Mouse (Mus musculus) forebrain, embryonic 11.5 days (tissue): Measurements from ENCODE around the gene Mbtps1. TPM values are rescaled to one million over a fixed set of nuclear protein-coding genes. Genes with fewer than 3 reads are reported as not detected.
A peak's percentile ranks its signal among the peaks of the same experiment; 100 is the strongest.

Source experiments
- ATAC-seq: fragments of 200-750 bp; cut with Nextera tagmentation; replicated peaks from 2 replicates; pipeline ENCODE4 v1.8.0; 2017; ENCODE audit warnings: moderate TSS enrichment; ENCODE audit not compliant: low FRiP score
- DNase-seq: peaks from one replicate; pipeline ENCODE4 v3.0.0-alpha.2; 2017; ENCODE audit warnings: low spot score
- H3K27ac ChIP-seq: fragments of 300-500 bp; sonication (generic); 2 replicates; pipeline ENCODE4 v1.5.1; 2014; ENCODE audit warnings: low read depth, low read length
- H3K27me3 ChIP-seq: fragments of 300-500 bp; sonication (generic); 2 replicates; pipeline ENCODE4 v1.6.1; 2014; ENCODE audit warnings: mild to moderate bottlenecking, low read length, mixed read lengths; ENCODE audit not compliant: control insufficient read depth, insufficient read depth
- H3K36me3 ChIP-seq: fragments of 300-500 bp; sonication (generic); 2 replicates; pipeline ENCODE4 v1.6.1; 2014; ENCODE audit warnings: mild to moderate bottlenecking, low read length, moderate library complexity, mixed read lengths; ENCODE audit not compliant: control insufficient read depth, insufficient read depth
- H3K4me1 ChIP-seq: fragments of 300-500 bp; sonication (generic); replicated peaks from 2 replicates; pipeline ENCODE4 v1.6.1; 2014; ENCODE audit warnings: low read length, mixed read lengths; ENCODE audit not compliant: control insufficient read depth, insufficient read depth
- H3K4me2 ChIP-seq: fragments of 300-500 bp; sonication (generic); 2 replicates; pipeline ENCODE4 v1.6.1; 2014; ENCODE audit warnings: low read depth, mild to moderate bottlenecking, low read length, moderate library complexity, mixed read lengths; ENCODE audit not compliant: severe bottlenecking
- H3K4me3 ChIP-seq: fragments of 300-500 bp; sonication (generic); 2 replicates; pipeline ENCODE4 v1.5.1; 2014; ENCODE audit warnings: low read depth, low read length
- H3K9ac ChIP-seq: fragments of 300-500 bp; sonication (generic); 2 replicates; pipeline ENCODE4 v1.6.1; 2014; ENCODE audit warnings: low read length
- H3K9me3 ChIP-seq: fragments of 300-500 bp; sonication (generic); 2 replicates; pipeline ENCODE4 v1.6.1; 2016; ENCODE audit warnings: low read length, mixed read lengths; ENCODE audit not compliant: control insufficient read depth
- WGBS: fragments of 180-500 bp; shearing (Covaris S2); extraction: QIAGEN DNeasy Blood & Tissue Kit; methylation state at CpG from one replicate; pipeline ENCODE4 v1.1.7; 2014; 5-methylcytosine and 5-hydroxymethylcytosine counted together
- polyA plus RNA-seq: library from polyadenylated mRNA; unstranded; fragments of >200 nt; fragmentation: Nextera tagmentation; extraction: Ambion mirVana; gene quantifications from 2 replicates; pipeline ENCODE4 v1.2.1, GENCODE M21; 2014

Gene Mbtps1
- polyA plus RNA-seq, 1 experiment from 2014 or later = 98.0 TPM

GRCm38 (mm10) chr8:119530937-119531336 lies 27.6 kb downstream of the Mbtps1 start:
- Histone ChIP-seq H3K27ac (no peak overlapping the region), H3K9ac (no peak overlapping the region), H3K4me2 (no peak overlapping the region), H3K36me3 (peaks cover 11% of the 10 kb centered on the region), H3K27me3 (no peaks in the 10 kb centered on the region), H3K4me3 (no peak overlapping the region), H3K4me1 (no peaks in the 10 kb centered on the region), H3K9me3 (no peaks in the 10 kb centered on the region)
- ATAC-seq = no peak
- no peak for DNase-seq
- 92% methylated on average over 6 of the region's 6 CpGs for WGBS

GRCm38 (mm10) chr8:119528762-119529161 lies 29.8 kb downstream of the Mbtps1 start:
- H3K4me2 ChIP-seq = no peak overlapping the region
- H3K36me3 ChIP-seq = peaks cover 11% of the 10 kb centered on the region
- WGBS = 93% methylated on average over 7 of the region's 7 CpGs
- ATAC-seq = no peak
- H3K27me3 ChIP-seq = no peaks in the 10 kb centered on the region
- no peak overlapping the region for H3K27ac ChIP-seq
- DNase-seq = no peak
- H3K4me3 ChIP-seq = no peak overlapping the region
- no peaks in the 10 kb centered on the region for H3K9me3 ChIP-seq
- H3K9ac ChIP-seq = no peak overlapping the region
- H3K4me1 ChIP-seq = no peaks in the 10 kb centered on the region

GRCm38 (mm10) chr8:119520102-119520501 lies 38.4 kb downstream of the Mbtps1 start:
- Histone ChIP-seq H3K4me3 (no peak overlapping the region), H3K27ac (no peak overlapping the region), H3K36me3 (peaks cover 11% of the 10 kb centered on the region; the same call in 1 of the 2 replicates), H3K9me3 (no peaks in the 10 kb centered on the region), H3K9ac (no peak overlapping the region), H3K4me1 (no peaks in the 10 kb centered on the region), H3K4me2 (no peak overlapping the region), H3K27me3 (no peaks in the 10 kb centered on the region)
- 76% methylated on average over 7 of the region's 7 CpGs for WGBS
- no peak for ATAC-seq
- peak; percentile 69 for DNase-seq

- no peaks in the 10 kb centered on the region for H3K4me1 ChIP-seq
- H3K27ac ChIP-seq = no peak overlapping the region
- no peak overlapping the region for H3K4me3 ChIP-seq
- WGBS = 78% methylated on average over 5 of the region's 5 CpGs
- no peak overlapping the region for H3K9ac ChIP-seq
- DNase-seq (peak; percentile 43), ATAC-seq (no peak)
- H3K36me3 ChIP-seq = peaks cover 12% of the 10 kb centered on the region; the same call in 1 of the 2 replicates
- no peak overlapping the region for H3K4me2 ChIP-seq
- no peaks in the 10 kb centered on the region for H3K9me3 ChIP-seq
- no peaks in the 10 kb centered on the region for H3K27me3 ChIP-seq
Observed at GRCm38 (mm10) chr8:119516674-119517073, 41.9 kb downstream of the Mbtps1 start.

GRCm38 (mm10) chr8:119515767-119516166 lies 42.8 kb downstream of the Mbtps1 start:
- Histone ChIP-seq H3K9me3 (no peaks in the 10 kb centered on the region), H3K4me3 (no peak overlapping the region), H3K36me3 (peaks cover 10% of the 10 kb centered on the region; the same call in 1 of the 2 replicates), H3K4me2 (no peak overlapping the region), H3K4me1 (no peaks in the 10 kb centered on the region), H3K27ac (no peak overlapping the region), H3K9ac (no peak overlapping the region), H3K27me3 (no peaks in the 10 kb centered on the region)
- 54% methylated on average over 3 of the region's 3 CpGs for WGBS
- ATAC-seq (no peak), DNase-seq (peak; percentile 46)

GRCm38 (mm10) chr8:119514940-119515339 lies 43.6 kb downstream of the Mbtps1 start:
- H3K9ac ChIP-seq = no peak overlapping the region
- H3K4me1 ChIP-seq = no peaks in the 10 kb centered on the region
- no peaks in the 10 kb centered on the region for H3K27me3 ChIP-seq
- H3K9me3 ChIP-seq = no peaks in the 10 kb centered on the region
- ATAC-seq (no peak), DNase-seq (no peak)
- WGBS = 88% methylated on average over 3 of the region's 3 CpGs
- H3K27ac ChIP-seq = no peak overlapping the region
- H3K4me2 ChIP-seq = no peak overlapping the region
- H3K4me3 ChIP-seq = no peak overlapping the region
- peaks cover 13% of the 10 kb centered on the region for H3K36me3 ChIP-seq

GRCm38 (mm10) chr8:119513405-119513804 lies 45.1 kb downstream of the Mbtps1 start:
- H3K36me3 ChIP-seq = peaks cover 17% of the 10 kb centered on the region
- H3K4me1 ChIP-seq = no peaks in the 10 kb centered on the region
- no peak overlapping the region for H3K4me2 ChIP-seq
- DNase-seq = no peak
- no peaks in the 10 kb centered on the region for H3K9me3 ChIP-seq
- WGBS = 95% methylated on average over 4 of the region's 4 CpGs
- no peak overlapping the region for H3K9ac ChIP-seq
- ATAC-seq = no peak
- H3K4me3 ChIP-seq = no peak overlapping the region
- H3K27me3 ChIP-seq = no peaks in the 10 kb centered on the region
- no peak overlapping the region for H3K27ac ChIP-seq

- Histone ChIP-seq H3K9me3 (no peaks in the 10 kb centered on the region), H3K4me2 (no peak overlapping the region), H3K27ac (no peak overlapping the region), H3K4me3 (no peak overlapping the region), H3K36me3 (peaks cover 17% of the 10 kb centered on the region), H3K27me3 (no peaks in the 10 kb centered on the region), H3K9ac (no peak overlapping the region), H3K4me1 (no peaks in the 10 kb centered on the region)
- DNase-seq = no peak
- no peak for ATAC-seq
- 93% methylated on average over 7 of the region's 7 CpGs for WGBS
Observed at GRCm38 (mm10) chr8:119511722-119512121, 46.8 kb downstream of the Mbtps1 start.

- no peak overlapping the region for H3K4me2 ChIP-seq
- no peak overlapping the region for H3K4me3 ChIP-seq
- H3K9ac ChIP-seq = no peak overlapping the region
- DNase-seq (no peak), ATAC-seq (no peak)
- WGBS = 89% methylated on average over 9 of the region's 9 CpGs
- H3K36me3 ChIP-seq = peaks cover 17% of the 10 kb centered on the region
- 0 out of 2 replicates have a peak, but pooled peaks cover 3% of the 10 kb centered on the region for H3K4me1 ChIP-seq
- no peaks in the 10 kb centered on the region for H3K9me3 ChIP-seq
- H3K27ac ChIP-seq = no peak overlapping the region
- no peaks in the 10 kb centered on the region for H3K27me3 ChIP-seq
Observed at GRCm38 (mm10) chr8:119510471-119510870, 48.1 kb downstream of the Mbtps1 start.
